Mouse (Mus musculus): ENCODE data around the gene Aasdh.

GRCm38 (mm10) chr5:76953794-76954193 is 48.5 kb upstream of the Aasdh start:
- TF ChIP-seq POLR2A (IDR thresholded peaks at IDR 0.05; ENCODE audit: control insufficient read depth in 1 of 2, insufficient read depth in 1 of 2, low read depth in 1 of 2, low read length in 2 of 2, poor library complexity in 1 of 2) (no peak), CTCF (IDR thresholded peaks at IDR 0.05 in 2 of 3, conservative IDR thresholded peaks at IDR 0.05 in 1 of 3; ENCODE audit: control insufficient read depth in 1 of 3, insufficient read depth in 1 of 3, low read depth in 2 of 3, low read length in 3 of 3, poor library complexity in 1 of 3, severe bottlenecking in 1 of 3) (no peak), EP300 (IDR thresholded peaks at IDR 0.05; ENCODE audit: low read depth in 1 of 2, low read length in 2 of 2) (no peak), ZKSCAN1 (IDR thresholded peaks at IDR 0.05; ENCODE audit: low read depth, low read length) (no peak), GATA1 (IDR thresholded peaks at IDR 0.05; ENCODE audit: low read depth, low read length) (no peak), E2F4 (IDR thresholded peaks at IDR 0.05; ENCODE audit: borderline replicate concordance, low read depth, low read length) (no peak), ZNF384 (IDR thresholded peaks at IDR 0.05; ENCODE audit: low read depth, low read length) (no peak), RAD21 (IDR thresholded peaks at IDR 0.05; ENCODE audit: low read depth, low read length) (no peak), POLR2AphosphoS2 (IDR thresholded peaks at IDR 0.05; ENCODE audit: low read length) (no peak), POLR2AphosphoS5 (IDR thresholded peaks at IDR 0.05; ENCODE audit: borderline replicate concordance, low read depth, low read length) (no peak), ETS1 (IDR thresholded peaks at IDR 0.05; ENCODE audit: low read depth, low read length) (no peak)

Data from MEL (cell line).